23 mouse cellular contexts compared by ENCODE assay signal in genomic region chr5:53996822-53997221, GRCm38 (mm10). TPM values are rescaled to one million over a fixed set of nuclear protein-coding genes. Genes with fewer than 3 reads are reported as not detected.
DNase-seq lines count a peak whose midpoint lies in the region; ATAC-seq and TF ChIP-seq lines count a peak whose summit lies in the region.
"Had no signal": no experiment of that assay in that cellular context is flagged by ENCODE, and none has a peak within 500 bp of the region (broad histone marks: within the 10 kb centered on the region; RNA-seq: fewer than 3 reads in every experiment).

No protein-coding gene starts in this region.

- no peak for ATAC-seq in midbrain, embryonic 11.5 days (ENCODE audit: low FRiP score)
- no peak for ATAC-seq in midbrain, embryonic 13.5 days
- ATAC-seq in inflammation-experienced regulatory T-cells, adult 6 months: no peak
- ATAC-seq: activated CD4-positive, CD25-positive, alpha-beta regulatory T cell, adult 4 months; CD4-positive, CD25-positive, alpha-beta regulatory T cell, adult 4 months; Patski had no signal

- peaks cover 16% of the 10 kb centered on the region for H3K4me1 ChIP-seq in midbrain, embryonic 11.5 days (ENCODE audit: control insufficient read depth, insufficient read depth, low read length)
- peaks cover 30% of the 10 kb centered on the region for H3K4me1 ChIP-seq in midbrain, embryonic 13.5 days (replicated peaks)
- H3K4me1 ChIP-seq in CH12.LX (ENCODE audit: control insufficient read depth in 1 of 2, insufficient read depth in 2 of 2): peaks cover 12 to 53% of the 10 kb centered on the region in 2 experiments

- no peak overlapping the region for H3K4me3 ChIP-seq in midbrain, embryonic 11.5 days (ENCODE audit: low read depth, low read length)
- H3K4me3 ChIP-seq in midbrain, embryonic 13.5 days (replicated peaks): no peak overlapping the region
- H3K4me3 ChIP-seq in CH12.LX (replicated peaks in 1 of 3; ENCODE audit: low read depth in 2 of 3, low read length in 2 of 3, poor library complexity in 1 of 3): no peak overlapping the region

- no peak overlapping the region for H3K27ac ChIP-seq in midbrain, embryonic 11.5 days (ENCODE audit: low read depth, low read length)
- no peak overlapping the region for H3K27ac ChIP-seq in midbrain, embryonic 13.5 days
- H3K27ac ChIP-seq in CH12.LX (ENCODE audit: insufficient read depth, low read depth): no peak overlapping the region

- 92% methylated on average over 6 of the region's 6 CpGs for WGBS in midbrain, embryonic 11.5 days
- 94% methylated on average over 6 of the region's 6 CpGs for WGBS in midbrain, embryonic 13.5 days

- no peaks in the 10 kb centered on the region for H3K36me3 ChIP-seq in midbrain, embryonic 11.5 days (ENCODE audit: control insufficient read depth, insufficient read depth, low read length)
- no peaks in the 10 kb centered on the region for H3K36me3 ChIP-seq in midbrain, embryonic 13.5 days
- no peaks in the 10 kb centered on the region for H3K36me3 ChIP-seq in CH12.LX (replicated peaks in 1 of 2; ENCODE audit: control insufficient read depth in 1 of 2, insufficient read depth in 1 of 2, low read length in 1 of 2)
- H3K36me3 ChIP-seq: G1E had no signal

- no peak for TF ChIP-seq RAD21 in CH12.LX (IDR thresholded peaks at IDR 0.05; ENCODE audit: low read depth, low read length)

- no peak for TF ChIP-seq EP300 in CH12.LX (IDR thresholded peaks at IDR 0.05; ENCODE audit: low read length)

- H3K27me3 ChIP-seq in midbrain, embryonic 11.5 days (ENCODE audit: control insufficient read depth, insufficient read depth, low read length): no peaks in the 10 kb centered on the region; the same call in 1 of the 2 replicates
- H3K27me3 ChIP-seq in midbrain, embryonic 13.5 days: peaks cover 7% of the 10 kb centered on the region; the same call in 1 of the 2 replicates
- H3K27me3 ChIP-seq in CH12.LX (replicated peaks): no peaks in the 10 kb centered on the region
- H3K27me3 ChIP-seq: Patski had no signal

- dilution Hi-C loops in CH12.LX (cut with MboI; ENCODE audit: extremely low pct_ligation_motif_present, extremely low pct_unique_long_range_greater_than_20kb, low sequenced_read_pairs): no loop called here

- in situ Hi-C loops in CH12.LX (cut with MboI; ENCODE audit: low pct_ligation_motif_present, low pct_unique_long_range_greater_than_20kb, low sequenced_read_pairs): loop anchor here (5.0 kb wide), 1 partner anchor 105 kb away; no protein-coding TSS in a partner anchor

- no peak for TF ChIP-seq CTCF in CH12.LX (conservative IDR thresholded peaks at IDR 0.05 in 1 of 2, IDR thresholded peaks at IDR 0.05 in 1 of 2; ENCODE audit: low read depth in 2 of 2, low read length in 2 of 2)

- peak; percentile 78 for DNase-seq in midbrain, embryonic 11.5 days (ENCODE audit: low spot score, missing footprints)
- DNase-seq in A20 (ENCODE audit: low read depth, low spot score): peak; percentile 75
- no peak for DNase-seq in CH12.LX (ENCODE audit: extremely low read depth)
- peak; percentile 29 for DNase-seq in induced T-regulatory cell, adult 2 months (ENCODE audit: low read depth)
- DNase-seq in layer of hippocampus, adult 18-20 months (ENCODE audit: low spot score in 2 of 2): no peak
- no peak for DNase-seq in layer of hippocampus, adult 9-11 months
- DNase-seq: adrenal gland, adult 2 months; adrenal gland, adult 8-10 months; adrenal gland, postnatal 10 days; adrenal gland, postnatal 14 days; adrenal gland, postnatal 25 days; adrenal gland, postnatal 36 days; B cell, adult 2 months; cerebellum, adult 11 months; cerebellum, adult 11-12 months; cerebellum, adult 18-20 months; cerebellum, adult 2 months had no signal

- H3K79me2 ChIP-seq in CH12.LX (replicated peaks; ENCODE audit: control insufficient read depth, extremely low read depth, insufficient read depth, poor library complexity, severe bottlenecking): peaks cover 13% of the 10 kb centered on the region; the same call in 1 of the 2 replicates

- H3K9me3 ChIP-seq in midbrain, embryonic 11.5 days (ENCODE audit: control insufficient read depth, low read length): no peaks in the 10 kb centered on the region
- no peaks in the 10 kb centered on the region for H3K9me3 ChIP-seq in midbrain, embryonic 13.5 days
- H3K9me3 ChIP-seq in CH12.LX (replicated peaks; ENCODE audit: low read length): no peaks in the 10 kb centered on the region
- H3K9me3 ChIP-seq: G1E had no signal

- no peak overlapping the region for H3K4me2 ChIP-seq in midbrain, embryonic 11.5 days
- no peak overlapping the region for H3K4me2 ChIP-seq in midbrain, embryonic 13.5 days (replicated peaks)
- H3K4me2 ChIP-seq in CH12.LX (ENCODE audit: insufficient read depth, low read depth, poor library complexity, severe bottlenecking): no peak overlapping the region; the same call in 1 of the 2 replicates

- H3K9ac ChIP-seq in midbrain, embryonic 11.5 days (ENCODE audit: low read length): no peak overlapping the region
- H3K9ac ChIP-seq in midbrain, embryonic 13.5 days (replicated peaks): no peak overlapping the region
- no peak overlapping the region for H3K9ac ChIP-seq in CH12.LX (ENCODE audit: insufficient read depth, low read depth)

- no peak for TF ChIP-seq POLR2A in CH12.LX (IDR thresholded peaks at IDR 0.05; ENCODE audit: low read depth, low read length)

TF ChIP-seq in CH12.LX, 34 proteins besides CTCF, POLR2A, EP300 and RAD21:
- TF ChIP-seq TBP (conservative IDR thresholded peaks at IDR 0.05; ENCODE audit: low read depth, low read length) (no peak), MAFK (IDR thresholded peaks at IDR 0.05; ENCODE audit: insufficient replicate concordance, low read length) (peak; percentile 80)

RNA-seq across cellular contexts. Expression of gene Stim2, which starts 1.5 kb away (rescaled TPM):
- 23.1 and 24.0 TPM in 2 replicates for polyA plus RNA-seq in midbrain, embryonic 11.5 days (2014; fragmentation: Nextera tagmentation; extraction: Ambion mirVana)
- polyA plus RNA-seq in midbrain, embryonic 13.5 days (2015; fragmentation: Nextera tagmentation; extraction: Ambion mirVana): 17.8 and 20.3 TPM in 2 replicates
- total RNA-seq in CH12.LX (2012; rRNA removed): 12.3 and 16.8 TPM in 2 replicates
- total RNA-seq in CH12.LX (2014; rRNA removed): 21.5 and 22.8 TPM in 2 replicates
- 12.3 and 18.2 TPM in 2 replicates for polyA plus RNA-seq in CH12.LX (2012; ENCODE audit: insufficient read length, low read depth)
- polyA plus RNA-seq in inflammation-experienced regulatory T-cells, adult 6 months (2017; shearing (Covaris generic)): 10 to 100 TPM; 17.0 to 31.7 (median 27.5) TPM
- total RNA-seq in layer of hippocampus, adult 18-20 months (2021): 100 to 1,000 TPM; 157 to 166 TPM

Comparison
In these comparisons a context has a peak if more than half of its experiments do, and no peak if none do; other contexts are left out.
1. DNase-seq: peak in midbrain, embryonic 11.5 days (single experiment), A20 (single experiment) and induced T-regulatory cell, adult 2 months (single experiment); none in CH12.LX (single experiment), layer of hippocampus, adult 18-20 months (0 of 2) and layer of hippocampus, adult 9-11 months (single experiment).